Mouse (Mus musculus) brain, adult 2 months (tissue): ENCODE measurements around the gene Otop1.

Source experiments
- DNase-seq: peaks from one replicate; pipeline ENCODE4 v3.0.0; 2011; ENCODE audit warnings: low read depth, low spot score

Gene Otop1

DNA sequence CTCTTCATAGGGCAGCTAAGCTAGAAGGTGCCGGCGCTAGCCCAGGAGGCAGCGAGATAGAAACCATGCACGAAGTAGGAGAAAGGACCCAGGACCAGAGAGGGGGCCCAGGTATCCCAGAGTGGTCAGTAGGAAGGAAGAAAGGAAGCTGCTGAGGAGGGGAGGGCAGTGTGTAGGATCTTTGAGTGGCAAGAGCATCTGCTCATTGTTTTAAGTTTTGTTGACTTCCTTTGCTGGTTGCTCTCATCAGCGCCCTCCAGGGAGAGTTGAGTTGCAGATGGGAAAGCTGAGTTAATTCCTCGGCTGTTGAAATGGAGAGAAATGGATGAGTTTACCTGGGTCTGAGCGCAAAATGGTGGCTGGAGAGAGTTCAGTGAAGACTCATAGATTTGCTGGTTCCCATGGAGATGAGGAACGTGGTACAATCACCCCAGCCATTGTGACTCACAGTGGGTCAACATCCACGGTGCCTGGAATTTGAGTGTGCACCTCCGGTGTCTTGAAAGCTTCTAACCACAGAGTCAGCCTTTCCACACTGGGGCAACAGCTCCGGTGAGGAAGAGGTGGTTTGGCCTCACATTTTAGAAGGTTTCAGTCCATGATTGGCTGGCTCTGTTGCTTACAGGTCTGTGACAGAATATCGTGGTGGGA lies 26.1 kb downstream of the Otop1 start:
- no peak for DNase-seq

DNA sequence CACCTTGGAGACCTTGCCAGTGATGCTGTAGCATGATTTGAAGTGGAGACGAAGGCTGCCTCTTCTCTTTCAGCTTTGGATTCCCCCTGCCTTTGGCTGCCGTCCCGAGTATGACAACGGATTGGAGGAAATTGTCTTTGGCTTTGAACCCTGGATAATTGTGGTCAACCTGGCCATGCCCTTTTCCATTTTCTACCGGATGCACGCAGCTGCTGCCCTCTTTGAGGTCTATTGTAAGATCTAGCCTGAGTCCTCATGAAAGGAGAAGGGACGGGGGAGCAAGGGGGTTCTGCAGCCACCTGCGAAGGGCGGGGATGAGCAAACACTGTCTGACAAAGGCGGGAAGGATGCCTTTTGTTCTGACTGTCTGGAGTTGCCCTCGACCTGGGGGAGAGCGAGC lies 26.9 kb downstream of the Otop1 start:
- DNase-seq: no peak

- DNase-seq: no peak
Observed at GRCm38 (mm10) chr5:38305241-38305640, 29.5 kb downstream of the Otop1 start.

GRCm38 (mm10) chr5:38307255-38308101 lies 31.7 kb downstream of the Otop1 start:
- peak; percentile 94 for DNase-seq

DNA sequence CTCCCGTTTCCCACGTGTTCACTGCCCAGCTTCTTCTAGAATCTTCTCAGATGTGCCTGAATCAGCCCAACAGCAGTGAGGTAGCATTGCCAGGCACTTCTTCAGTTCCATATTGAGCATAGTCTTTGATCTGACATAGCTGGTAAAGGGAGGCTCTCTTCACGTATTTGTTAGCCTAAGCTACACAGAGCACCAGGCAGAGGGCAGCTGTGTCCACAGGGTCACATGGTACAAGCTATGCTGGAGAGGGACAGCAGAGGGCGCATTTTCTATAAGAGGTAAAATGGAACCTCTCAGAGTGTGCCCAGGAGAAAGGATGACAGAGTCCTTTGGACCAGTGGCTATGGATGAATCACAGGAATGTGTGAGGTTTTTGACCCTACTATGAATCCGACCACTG lies 33.1 kb downstream of the Otop1 start:
- peak; percentile 74 for DNase-seq

GRCm38 (mm10) chr5:38309795-38310194 lies 34.0 kb downstream of the Otop1 start:
- no peak for DNase-seq

DNA sequence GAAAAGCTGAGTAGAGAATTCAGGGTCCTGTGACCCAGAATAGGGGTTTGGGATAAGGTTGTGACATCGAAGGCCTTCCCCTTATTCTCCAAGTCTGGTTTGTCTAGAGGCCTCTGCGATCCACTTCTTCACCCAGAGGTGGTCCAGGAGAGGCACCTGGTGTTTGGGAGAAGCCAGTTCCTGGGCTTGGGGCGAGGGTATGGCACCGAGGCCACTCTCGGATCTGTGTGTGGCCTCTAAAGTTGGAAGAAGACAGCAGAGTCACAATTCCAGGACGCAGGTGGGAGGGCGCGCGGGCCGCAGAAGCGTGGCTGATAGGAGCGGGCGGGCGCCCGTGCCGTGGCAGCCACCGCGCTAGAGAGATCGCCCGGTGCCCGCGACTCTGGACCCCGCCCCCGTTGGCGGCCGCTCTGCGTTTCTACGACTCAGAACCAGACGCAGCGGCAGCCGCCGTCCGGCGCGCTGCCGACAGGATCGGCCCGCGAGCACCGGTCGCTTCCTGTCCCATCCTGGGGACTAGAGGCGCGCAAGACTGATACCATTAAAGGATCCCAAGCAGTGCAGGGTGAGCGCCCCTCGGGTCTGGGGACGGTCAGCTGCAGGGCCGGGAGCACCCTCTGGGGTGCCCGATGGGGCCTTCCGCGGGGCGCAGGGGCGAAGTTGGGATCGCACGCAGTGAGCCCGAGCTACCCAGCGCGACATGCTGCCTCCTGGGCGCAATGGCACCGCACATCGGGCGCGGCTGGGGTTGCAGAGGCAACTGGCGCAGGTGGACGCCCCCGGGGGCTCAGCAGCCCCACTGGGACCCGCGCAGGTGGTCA lies 43.4 kb downstream of the Otop1 start, which contains the start of gene Drd5:
TSS of gene Drd5 (plus strand) at position 402 of the 821 bp plus-strand sequence.
- DNase-seq: no peak

- no peak for DNase-seq
Observed at GRCm38 (mm10) chr5:38333381-38333780, 57.6 kb downstream of the Otop1 start.

- DNase-seq: peak; percentile 47
Observed at GRCm38 (mm10) chr5:38334582-38334981, 58.8 kb downstream of the Otop1 start.

GRCm38 (mm10) chr5:38343101-38343500 lies 67.3 kb downstream of the Otop1 start:
- no peak for DNase-seq

GRCm38 (mm10) chr5:38346646-38347432 lies 71.1 kb downstream of the Otop1 start:
- DNase-seq: no peak

DNA sequence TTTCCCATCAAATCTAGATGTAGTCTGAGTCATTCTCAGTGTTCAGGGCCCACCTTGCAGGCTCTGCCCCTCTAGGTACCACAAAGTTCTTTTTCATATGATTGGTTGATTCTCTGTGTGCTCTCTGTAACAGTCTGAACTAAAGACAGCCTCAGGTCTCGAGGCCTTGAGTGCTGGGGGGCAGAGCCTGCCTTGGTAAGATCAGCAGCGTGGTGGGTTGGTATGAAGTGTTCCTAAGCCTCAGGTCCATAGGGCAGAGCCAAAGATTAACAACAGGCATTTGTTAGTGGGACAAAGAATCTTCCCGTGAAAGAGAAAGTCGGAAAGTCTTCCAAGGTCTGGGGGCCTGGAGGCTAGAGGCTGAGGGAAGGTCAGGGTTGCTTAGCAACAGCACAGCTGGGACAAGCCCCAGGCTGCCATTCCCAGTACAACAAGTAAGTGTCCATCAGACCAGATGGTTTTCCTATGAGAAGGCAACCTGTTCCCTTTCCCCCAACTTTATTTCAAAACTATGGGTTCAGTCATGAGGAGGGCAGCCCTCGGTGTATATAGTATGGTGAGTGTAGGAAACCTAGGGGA lies 74.7 kb downstream of the Otop1 start:
- DNase-seq: no peak
